Mouse (Mus musculus): ENCODE measurements at regions not wholly inside any gene's neighbourhood (a gene's known extent, or its start where the extent isn't known, plus 50 kb on each side); places are given as distances from the start of the nearest gene placed in this dataset.

GRCm38 (mm10) chr8:93729124-93729930 lies 80.4 kb upstream of the Gnao1 start:
- no peaks in the 10 kb centered on the region for H3K36me3 ChIP-seq (ENCODE audit: insufficient read depth, low read length)
- H3K9ac ChIP-seq (replicated peaks; ENCODE audit: low read length, poor library complexity, severe bottlenecking) = 0 out of 2 replicates have a peak overlapping the region, but pooled peaks have one; percentile 29
- no peak overlapping the region for H3K4me2 ChIP-seq (ENCODE audit: low read depth, low read length, poor library complexity, severe bottlenecking)
- peaks cover 6% of the 10 kb centered on the region; the same call in 1 of the 2 replicates for H3K4me1 ChIP-seq (ENCODE audit: insufficient read depth, low read length)
- peak overlapping the region; percentile 43 for H3K27ac ChIP-seq (ENCODE audit: low read depth, low read length)
- TF ChIP-seq CTCF (IDR thresholded peaks at IDR 0.05) = no peak
- WGBS = 48% methylated on average over 15 of the region's 15 CpGs
- H3K27me3 ChIP-seq (ENCODE audit: insufficient read depth, low read length) = no peaks in the 10 kb centered on the region
- H3K4me3 ChIP-seq (ENCODE audit: low read depth, low read length) = no peak overlapping the region
- DNase-seq (ENCODE audit: low spot score) (peak; percentile 61), ATAC-seq (ENCODE audit: low FRiP score) (no peak)
- no peaks in the 10 kb centered on the region for H3K9me3 ChIP-seq (ENCODE audit: low read length)

GRCm38 (mm10) chr8:93730738-93731700 lies 78.7 kb upstream of the Gnao1 start:
- no peak for ATAC-seq (ENCODE audit: low FRiP score)
- Histone ChIP-seq H3K4me3 (ENCODE audit: low read depth, low read length) (no peak overlapping the region), H3K4me2 (ENCODE audit: low read depth, low read length, poor library complexity, severe bottlenecking) (no peak overlapping the region), H3K9me3 (ENCODE audit: low read length) (no peaks in the 10 kb centered on the region), H3K9ac (replicated peaks; ENCODE audit: low read length, poor library complexity, severe bottlenecking) (no peak overlapping the region), H3K36me3 (ENCODE audit: insufficient read depth, low read length) (no peaks in the 10 kb centered on the region), H3K27ac (ENCODE audit: low read depth, low read length) (no peak overlapping the region), H3K27me3 (ENCODE audit: insufficient read depth, low read length) (no peaks in the 10 kb centered on the region), H3K4me1 (ENCODE audit: insufficient read depth, low read length) (peaks cover 6% of the 10 kb centered on the region; the same call in 1 of the 2 replicates)
- DNase-seq (ENCODE audit: low spot score) = no peak
- 51% methylated on average over 14 of the region's 14 CpGs for WGBS
- TF ChIP-seq CTCF (IDR thresholded peaks at IDR 0.05) = no peak

- Histone ChIP-seq H3K4me1 (ENCODE audit: insufficient read depth, low read length) (no peaks in the 10 kb centered on the region), H3K4me3 (ENCODE audit: low read depth, low read length) (no peak overlapping the region), H3K9me3 (ENCODE audit: low read length) (no peaks in the 10 kb centered on the region), H3K9ac (replicated peaks; ENCODE audit: low read length, poor library complexity, severe bottlenecking) (no peak overlapping the region), H3K27ac (ENCODE audit: low read depth, low read length) (no peak overlapping the region), H3K4me2 (ENCODE audit: low read depth, low read length, poor library complexity, severe bottlenecking) (no peak overlapping the region), H3K36me3 (ENCODE audit: insufficient read depth, low read length) (no peaks in the 10 kb centered on the region), H3K27me3 (ENCODE audit: insufficient read depth, low read length) (no peaks in the 10 kb centered on the region)
- DNase-seq (ENCODE audit: low spot score) (no peak), ATAC-seq (ENCODE audit: low FRiP score) (no peak)
- no peak for TF ChIP-seq CTCF (IDR thresholded peaks at IDR 0.05)
- WGBS = 62% methylated on average over 4 of the region's 4 CpGs
Observed at GRCm38 (mm10) chr8:93734818-93735217, 74.9 kb upstream of the Gnao1 start.

GRCm38 (mm10) chr8:93740281-93740680 lies 69.5 kb upstream of the Gnao1 start:
- no peaks in the 10 kb centered on the region for H3K36me3 ChIP-seq (ENCODE audit: insufficient read depth, low read length)
- WGBS = 53% methylated on average over 3 of the region's 3 CpGs
- TF ChIP-seq CTCF (IDR thresholded peaks at IDR 0.05) = no peak
- no peak overlapping the region for H3K9ac ChIP-seq (replicated peaks; ENCODE audit: low read length, poor library complexity, severe bottlenecking)
- DNase-seq (ENCODE audit: low spot score) = peak; percentile 60
- no peaks in the 10 kb centered on the region for H3K9me3 ChIP-seq (ENCODE audit: low read length)
- no peak overlapping the region for H3K27ac ChIP-seq (ENCODE audit: low read depth, low read length)
- H3K4me2 ChIP-seq (ENCODE audit: low read depth, low read length, poor library complexity, severe bottlenecking) = no peak overlapping the region
- ATAC-seq (ENCODE audit: low FRiP score) = no peak
- H3K4me3 ChIP-seq (ENCODE audit: low read depth, low read length) = no peak overlapping the region
- no peaks in the 10 kb centered on the region for H3K27me3 ChIP-seq (ENCODE audit: insufficient read depth, low read length)
- no peaks in the 10 kb centered on the region for H3K4me1 ChIP-seq (ENCODE audit: insufficient read depth, low read length)

- WGBS = 79% methylated on average over 1 of the region's 1 CpGs
- H3K9me3 ChIP-seq (ENCODE audit: low read length) = no peaks in the 10 kb centered on the region
- H3K27me3 ChIP-seq (ENCODE audit: insufficient read depth, low read length) = no peaks in the 10 kb centered on the region
- H3K4me2 ChIP-seq (ENCODE audit: low read depth, low read length, poor library complexity, severe bottlenecking) = no peak overlapping the region
- DNase-seq (ENCODE audit: low spot score) (no peak), ATAC-seq (ENCODE audit: low FRiP score) (no peak)
- H3K27ac ChIP-seq (ENCODE audit: low read depth, low read length) = no peak overlapping the region
- TF ChIP-seq CTCF (IDR thresholded peaks at IDR 0.05) = no peak
- H3K4me3 ChIP-seq (ENCODE audit: low read depth, low read length) = no peak overlapping the region
- no peaks in the 10 kb centered on the region for H3K36me3 ChIP-seq (ENCODE audit: insufficient read depth, low read length)
- H3K9ac ChIP-seq (replicated peaks; ENCODE audit: low read length, poor library complexity, severe bottlenecking) = no peak overlapping the region
- no peaks in the 10 kb centered on the region for H3K4me1 ChIP-seq (ENCODE audit: insufficient read depth, low read length)
Observed at GRCm38 (mm10) chr8:93748720-93749119, 61.0 kb upstream of the Gnao1 start.
